8 mouse cellular contexts compared by ENCODE assay signal in the genomic region with DNA sequence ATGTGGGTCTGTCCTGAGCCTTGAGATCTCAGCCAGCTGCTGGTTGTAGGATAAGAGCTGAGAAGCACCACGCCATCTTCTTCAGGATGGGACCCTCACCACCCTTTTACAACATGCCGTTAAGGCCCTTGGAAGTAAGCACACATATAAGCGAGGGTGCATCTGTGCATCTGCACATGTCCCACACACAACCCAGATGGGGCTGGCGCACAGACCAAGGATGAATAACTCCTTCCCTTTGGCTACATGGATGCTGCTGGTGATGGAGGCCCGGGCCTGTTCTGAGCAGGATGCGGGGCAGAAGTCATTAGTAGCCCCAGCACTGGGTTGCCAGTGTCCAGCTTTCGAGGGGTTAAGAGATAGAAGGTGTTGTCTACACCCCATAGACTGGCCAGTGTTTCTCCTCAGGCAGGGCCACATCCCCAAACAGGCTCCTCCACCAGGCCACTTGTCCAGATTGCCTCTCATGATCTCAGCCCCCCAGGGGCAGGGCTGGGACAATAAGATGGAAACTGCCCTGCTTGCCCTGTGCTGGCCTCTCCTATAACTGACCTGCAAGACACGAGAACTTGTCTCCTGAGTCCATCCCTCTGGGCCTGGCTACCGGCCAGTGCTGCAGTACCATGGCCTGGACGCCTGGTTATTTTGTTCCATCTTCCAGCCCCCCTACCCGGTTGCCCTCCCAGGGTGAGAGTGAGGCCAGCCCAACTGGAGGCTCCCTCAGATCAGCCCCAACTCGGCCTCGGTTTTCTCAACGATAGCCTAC. TPM values are rescaled to one million over a fixed set of nuclear protein-coding genes. Genes with fewer than 3 reads are reported as not detected.
DNase-seq lines count a peak whose midpoint lies in the region; ATAC-seq and TF ChIP-seq lines count a peak whose summit lies in the region.

No protein-coding gene starts in this region.

- ATAC-seq in embryonic facial prominence, embryonic 12.5 days (ENCODE audit: insufficient number of reproducible peaks, insufficient read depth, low FRiP score, low TSS enrichment): no peak
- no peak for ATAC-seq in midbrain, embryonic 13.5 days
- no peak for ATAC-seq in megakaryocyte, adult 5-6 weeks (ENCODE audit: poor library complexity, severe bottlenecking)
- no peak for ATAC-seq in megakaryocyte-erythroid progenitor cell, adult 5-6 weeks (replicated peaks; ENCODE audit: low FRiP score, low TSS enrichment, poor library complexity, severe bottlenecking)

- peak overlapping the region; percentile 92 for H3K4me3 ChIP-seq in left cerebral cortex, adult 2 months
- H3K4me3 ChIP-seq in embryonic facial prominence, embryonic 12.5 days: peak overlapping the region; percentile 85
- H3K4me3 ChIP-seq in hindbrain, embryonic 10.5 days: peak overlapping the region; percentile 98
- H3K4me3 ChIP-seq in midbrain, embryonic 13.5 days (replicated peaks): peak overlapping the region; percentile 97

- H3K4me2 ChIP-seq in embryonic facial prominence, embryonic 12.5 days (replicated peaks): peak overlapping the region; percentile 95
- peak overlapping the region; percentile 100 for H3K4me2 ChIP-seq in midbrain, embryonic 13.5 days (replicated peaks)

- intact Hi-C loops in left cerebral cortex, adult 2 months (cut with DNase I): no loop called here
- intact Hi-C loops in left cerebral cortex, postnatal 14 days (cut with DNase I): loop anchor here (2.0 kb wide), 1 partner anchor 27 kb away; a partner anchor contains a TSS

- DNase-seq in left cerebral cortex, adult 2 months (ENCODE audit: extremely low spot score in 1 of 2, low spot score in 2 of 2): no peak
- no peak for DNase-seq in left cerebral cortex, postnatal 14 days (ENCODE audit: low spot score in 2 of 2)
- DNase-seq in hindbrain, embryonic 10.5 days (ENCODE audit: low spot score): peak; percentile 45
- DNase-seq in adipocyte (ENCODE audit: low spot score): no peak

- H3K36me3 ChIP-seq in embryonic facial prominence, embryonic 12.5 days: peaks cover 30% of the 10 kb centered on the region
- peaks cover 39% of the 10 kb centered on the region for H3K36me3 ChIP-seq in hindbrain, embryonic 10.5 days
- H3K36me3 ChIP-seq in midbrain, embryonic 13.5 days: peaks cover 21% of the 10 kb centered on the region

- H3K4me1 ChIP-seq in embryonic facial prominence, embryonic 12.5 days: peaks cover 43% of the 10 kb centered on the region
- peaks cover 69% of the 10 kb centered on the region for H3K4me1 ChIP-seq in hindbrain, embryonic 10.5 days (replicated peaks)
- H3K4me1 ChIP-seq in midbrain, embryonic 13.5 days (replicated peaks): peaks cover 57% of the 10 kb centered on the region

- peak overlapping the region; percentile 98 for H3K27ac ChIP-seq in left cerebral cortex, adult 2 months
- H3K27ac ChIP-seq in embryonic facial prominence, embryonic 12.5 days: peak overlapping the region; percentile 96
- H3K27ac ChIP-seq in hindbrain, embryonic 10.5 days: peak overlapping the region; percentile 100
- peak overlapping the region; percentile 100 for H3K27ac ChIP-seq in midbrain, embryonic 13.5 days

- 37% methylated on average over 14 of the region's 14 CpGs for WGBS in embryonic facial prominence, embryonic 12.5 days
- 38% methylated on average over 14 of the region's 14 CpGs for WGBS in hindbrain, embryonic 10.5 days
- 25% methylated on average over 14 of the region's 14 CpGs for WGBS in midbrain, embryonic 13.5 days

- H3K27me3 ChIP-seq in embryonic facial prominence, embryonic 12.5 days: no peaks in the 10 kb centered on the region
- no peaks in the 10 kb centered on the region for H3K27me3 ChIP-seq in hindbrain, embryonic 10.5 days (ENCODE audit: insufficient read depth, poor library complexity, severe bottlenecking)
- no peaks in the 10 kb centered on the region for H3K27me3 ChIP-seq in midbrain, embryonic 13.5 days

- peak overlapping the region; percentile 98 for H3K9ac ChIP-seq in embryonic facial prominence, embryonic 12.5 days
- H3K9ac ChIP-seq in midbrain, embryonic 13.5 days (replicated peaks): peak overlapping the region; percentile 100

- H3K9me3 ChIP-seq in embryonic facial prominence, embryonic 12.5 days: no peaks in the 10 kb centered on the region
- no peaks in the 10 kb centered on the region for H3K9me3 ChIP-seq in hindbrain, embryonic 10.5 days
- no peaks in the 10 kb centered on the region for H3K9me3 ChIP-seq in midbrain, embryonic 13.5 days

- no peak; the same call in none of the 2 replicates for TF ChIP-seq CTCF in left cerebral cortex, adult 2 months (IDR thresholded peaks at IDR 0.05)

RNA-seq across cellular contexts. Expression of a gene that starts 1.7 kb away (rescaled TPM):
- 100 to 1,000 TPM; 303 to 325 TPM for total RNA-seq in left cerebral cortex, adult 2 months (2021)
- 100 to 1,000 TPM; 326 to 327 TPM for total RNA-seq in left cerebral cortex, postnatal 14 days (2021)
- 383 and 387 TPM in 2 replicates for polyA plus RNA-seq in embryonic facial prominence, embryonic 12.5 days (2016; fragmentation: Nextera tagmentation; extraction: Ambion mirVana)
- 420 and 518 TPM in 2 replicates for polyA plus RNA-seq in hindbrain, embryonic 10.5 days (2016; fragmentation: Nextera tagmentation; extraction: Ambion mirVana)
- 655 and 674 TPM in 2 replicates for polyA plus RNA-seq in midbrain, embryonic 13.5 days (2015; fragmentation: Nextera tagmentation; extraction: Ambion mirVana)
- total RNA-seq in megakaryocyte, adult 5-6 weeks (2015): 0.18 TPM in 1 of 2 replicates, not detected in the other
- total RNA-seq in megakaryocyte, adult 5-6 weeks (2017): 0.57 and 2.9 TPM in 2 replicates
- total RNA-seq in megakaryocyte-erythroid progenitor cell, adult 5-6 weeks (2014; fragmentation: Nextera tagmentation): 0.84 TPM in 1 of 2 replicates, not detected in the other
- 2.4 TPM in 1 of 2 replicates, not detected in the other for total RNA-seq in megakaryocyte-erythroid progenitor cell, adult 5-6 weeks (2017)

RNA-seq across cellular contexts. Expression of a gene that starts 22.1 kb away (rescaled TPM):
- 10 to 100 TPM; 77.6 to 80.2 TPM for total RNA-seq in left cerebral cortex, adult 2 months (2021)
- 100 to 1,000 TPM in 1 of 2 experiments, 10 to 100 TPM in 1; 98.9 to 104 TPM for total RNA-seq in left cerebral cortex, postnatal 14 days (2021)
- 1.1 and 1.3 TPM in 2 replicates for polyA plus RNA-seq in embryonic facial prominence, embryonic 12.5 days (2016; fragmentation: Nextera tagmentation; extraction: Ambion mirVana)
- polyA plus RNA-seq in hindbrain, embryonic 10.5 days (2016; fragmentation: Nextera tagmentation; extraction: Ambion mirVana): 0.69 and 1.0 TPM in 2 replicates
- polyA plus RNA-seq in midbrain, embryonic 13.5 days (2015; fragmentation: Nextera tagmentation; extraction: Ambion mirVana): 2.3 and 2.8 TPM in 2 replicates
- total RNA-seq in megakaryocyte, adult 5-6 weeks (2015): 1.1 and 1.2 TPM in 2 replicates
- 1.4 and 1.8 TPM in 2 replicates for total RNA-seq in megakaryocyte, adult 5-6 weeks (2017)
- total RNA-seq in megakaryocyte-erythroid progenitor cell, adult 5-6 weeks (2014; fragmentation: Nextera tagmentation): not detected in 2 replicates
- total RNA-seq in megakaryocyte-erythroid progenitor cell, adult 5-6 weeks (2017): not detected in 2 replicates

RNA-seq across cellular contexts. Expression of a gene that starts 27.3 kb away (rescaled TPM):
- 100 to 1,000 TPM in 1 of 2 experiments, 10 to 100 TPM in 1; 94.9 to 114 TPM for total RNA-seq in left cerebral cortex, adult 2 months (2021)
- 10 to 100 TPM; 66.0 to 79.4 TPM for total RNA-seq in left cerebral cortex, postnatal 14 days (2021)
- 172 and 182 TPM in 2 replicates for polyA plus RNA-seq in embryonic facial prominence, embryonic 12.5 days (2016; fragmentation: Nextera tagmentation; extraction: Ambion mirVana)
- polyA plus RNA-seq in hindbrain, embryonic 10.5 days (2016; fragmentation: Nextera tagmentation; extraction: Ambion mirVana): 194 and 221 TPM in 2 replicates
- 145 and 159 TPM in 2 replicates for polyA plus RNA-seq in midbrain, embryonic 13.5 days (2015; fragmentation: Nextera tagmentation; extraction: Ambion mirVana)
- 23.8 and 25.9 TPM in 2 replicates for total RNA-seq in megakaryocyte, adult 5-6 weeks (2015)
- total RNA-seq in megakaryocyte, adult 5-6 weeks (2017): 9.4 and 12.4 TPM in 2 replicates
- total RNA-seq in megakaryocyte-erythroid progenitor cell, adult 5-6 weeks (2014; fragmentation: Nextera tagmentation): 11.5 and 13.2 TPM in 2 replicates
- total RNA-seq in megakaryocyte-erythroid progenitor cell, adult 5-6 weeks (2017): 3.0 and 4.3 TPM in 2 replicates

RNA-seq across cellular contexts. Expression of a gene that starts 41.3 kb away (rescaled TPM):
- total RNA-seq in left cerebral cortex, adult 2 months (2021): 10 to 100 TPM; 61.2 to 66.2 TPM
- 10 to 100 TPM; 67.5 to 67.8 TPM for total RNA-seq in left cerebral cortex, postnatal 14 days (2021)
- polyA plus RNA-seq in embryonic facial prominence, embryonic 12.5 days (2016; fragmentation: Nextera tagmentation; extraction: Ambion mirVana): 68.3 and 73.0 TPM in 2 replicates
- 51.5 and 52.3 TPM in 2 replicates for polyA plus RNA-seq in hindbrain, embryonic 10.5 days (2016; fragmentation: Nextera tagmentation; extraction: Ambion mirVana)
- polyA plus RNA-seq in midbrain, embryonic 13.5 days (2015; fragmentation: Nextera tagmentation; extraction: Ambion mirVana): 26.8 and 35.7 TPM in 2 replicates
- 87.3 and 89.9 TPM in 2 replicates for total RNA-seq in megakaryocyte, adult 5-6 weeks (2015)
- 144 and 155 TPM in 2 replicates for total RNA-seq in megakaryocyte, adult 5-6 weeks (2017)
- total RNA-seq in megakaryocyte-erythroid progenitor cell, adult 5-6 weeks (2014; fragmentation: Nextera tagmentation): 61.4 and 80.6 TPM in 2 replicates
- total RNA-seq in megakaryocyte-erythroid progenitor cell, adult 5-6 weeks (2017): 67.7 and 82.4 TPM in 2 replicates

RNA-seq across cellular contexts. Expression of a gene that starts 42.9 kb away (rescaled TPM):
- 10 to 100 TPM; 10.1 to 18.2 TPM for total RNA-seq in left cerebral cortex, adult 2 months (2021)
- total RNA-seq in left cerebral cortex, postnatal 14 days (2021): 1 to 10 TPM; 6.2 to 7.9 TPM
- 2.5 and 3.0 TPM in 2 replicates for polyA plus RNA-seq in embryonic facial prominence, embryonic 12.5 days (2016; fragmentation: Nextera tagmentation; extraction: Ambion mirVana)
- 3.5 and 3.9 TPM in 2 replicates for polyA plus RNA-seq in hindbrain, embryonic 10.5 days (2016; fragmentation: Nextera tagmentation; extraction: Ambion mirVana)
- 4.3 and 4.7 TPM in 2 replicates for polyA plus RNA-seq in midbrain, embryonic 13.5 days (2015; fragmentation: Nextera tagmentation; extraction: Ambion mirVana)
- total RNA-seq in megakaryocyte, adult 5-6 weeks (2015): 73.6 and 80.6 TPM in 2 replicates
- total RNA-seq in megakaryocyte, adult 5-6 weeks (2017): 81.2 and 88.6 TPM in 2 replicates
- 1.5 and 2.2 TPM in 2 replicates for total RNA-seq in megakaryocyte-erythroid progenitor cell, adult 5-6 weeks (2014; fragmentation: Nextera tagmentation)
- total RNA-seq in megakaryocyte-erythroid progenitor cell, adult 5-6 weeks (2017): 1.8 and 2.9 TPM in 2 replicates

Comparison
In these comparisons a context has a peak if more than half of its experiments do, and no peak if none do; other contexts are left out.
1. RNA of a gene that starts 1.7 kb away (total RNA-seq): 326 to 327 TPM in left cerebral cortex, postnatal 14 days and 303 to 325 TPM in left cerebral cortex, adult 2 months; 0.18 to 2.9 TPM in megakaryocyte, adult 5-6 weeks and 0.84 to 2.4 TPM in megakaryocyte-erythroid progenitor cell, adult 5-6 weeks; every median in the first group is over 10 times any median in the second.
2. RNA of a gene that starts 22.1 kb away (total RNA-seq): 98.9 to 104 TPM in left cerebral cortex, postnatal 14 days and 77.6 to 80.2 TPM in left cerebral cortex, adult 2 months; 1.1 to 1.8 TPM in megakaryocyte, adult 5-6 weeks and not detected in megakaryocyte-erythroid progenitor cell, adult 5-6 weeks; every median in the first group is over 10 times any median in the second.
3. Peak in every context shown above with its lines, with median percentiles within 50 percentile points of each other: H3K27ac ChIP-seq and H3K4me3 ChIP-seq.